Mouse (Mus musculus): ENCODE results near the gene Iqgap1.

- no peak for TF ChIP-seq CTCF (IDR thresholded peaks at IDR 0.05; ENCODE audit: control insufficient read depth, insufficient read depth, low read length)
- TF ChIP-seq POLR2A (IDR thresholded peaks at IDR 0.05; ENCODE audit: borderline replicate concordance, control insufficient read depth, low read depth, low read length): no peak
Observed at GRCm38 (mm10) chr7:80753613-80754012, 72.2 kb downstream of the Iqgap1 start.

Measured in bone marrow, adult 2 months (tissue).